Mouse (Mus musculus) testis, adult 2 months (tissue): ENCODE measurements around the gene Clstn2.

Experiments used
- CTCF ChIP-seq: fragments of 200-500 bp; IDR thresholded peaks from 2 replicates; pipeline ENCODE4 v1.5.1; 2012; ENCODE audit warnings: low read depth, mild to moderate bottlenecking, inconsistent platforms, low read length, moderate library complexity; ENCODE audit not compliant: control insufficient read depth, insufficient read depth, insufficient replicate concordance
- POLR2A ChIP-seq: fragments of 200-500 bp; IDR thresholded peaks from 2 replicates; pipeline ENCODE4 v1.6.1; 2012; ENCODE audit warnings: low read depth, mild to moderate bottlenecking, inconsistent platforms, low read length, moderate library complexity; ENCODE audit not compliant: control insufficient read depth

DNA sequence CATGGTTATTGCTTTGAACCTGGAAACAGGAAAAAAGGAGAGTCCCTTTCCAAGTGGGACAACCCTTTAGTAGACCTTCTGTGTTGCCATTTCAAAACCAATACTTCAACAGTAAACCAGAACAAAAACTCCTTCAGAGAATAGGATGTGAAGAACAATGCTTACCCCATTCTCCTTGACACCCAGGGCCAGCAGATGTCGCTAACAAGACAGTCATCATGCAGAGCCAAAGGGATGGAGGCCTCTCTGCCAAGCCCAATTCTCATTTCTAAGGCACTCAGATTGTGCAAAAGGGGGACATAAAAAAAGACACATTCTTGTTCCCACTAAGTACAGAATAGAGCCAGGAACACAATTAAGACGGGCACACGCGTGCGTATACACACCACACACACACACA lies 16.4 kb downstream of the Clstn2 start:
- TF ChIP-seq CTCF (no peak), POLR2A (no peak)
